Mouse (Mus musculus): ENCODE measurements around the gene Inpp5k. TPM values are rescaled to one million over a fixed set of nuclear protein-coding genes. Genes with fewer than 3 reads are reported as not detected.
"Not testable (repeated sequence)": the region's sequence is repeated elsewhere in the genome, so short reads cannot be mapped to it uniquely, and the experiment has no call there.

The Inpp5k gene
- total RNA-seq, 2 experiments from 2014 or later: 30.7 to 43.0 TPM

DNA sequence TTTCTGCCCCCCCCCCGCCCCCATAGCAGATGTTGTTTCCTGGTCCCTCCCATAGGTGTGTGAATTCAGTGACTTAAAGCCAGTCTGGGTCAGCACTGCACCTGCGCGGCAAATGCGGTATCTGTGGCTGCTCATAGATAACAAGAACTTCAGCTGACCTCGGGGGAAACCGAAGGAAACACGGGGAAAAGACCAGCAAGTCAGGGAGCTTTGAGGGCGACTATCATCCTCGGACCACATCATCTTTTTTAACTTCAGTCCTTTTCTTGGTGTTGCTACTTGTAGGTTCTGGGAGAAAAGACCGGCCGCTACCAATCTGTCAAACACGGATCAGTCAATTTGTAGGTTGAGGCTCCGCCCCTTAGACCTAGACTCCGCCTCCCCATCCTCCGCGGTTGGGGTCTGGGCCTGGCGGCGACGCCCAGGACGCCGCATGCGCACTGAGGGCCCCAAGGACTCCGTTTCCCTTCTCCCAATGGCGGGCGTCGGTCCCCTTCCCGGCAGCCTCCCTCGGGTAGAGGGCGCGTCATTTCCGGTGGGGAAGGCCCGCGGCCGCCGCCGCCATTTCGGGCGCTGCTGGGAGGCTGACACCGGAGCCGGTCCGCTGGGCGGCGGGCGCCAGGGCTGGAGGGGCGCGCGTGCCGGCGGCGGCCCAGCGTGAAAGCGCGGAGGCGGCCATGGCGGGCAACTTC lies 48.1 kb downstream of the Inpp5k start, which contains the start of gene Crk:
Gene Crk (plus strand): TSS at position 513 of the 692 bp plus-strand sequence.
- DNase-seq: peak; percentile 99

DNA sequence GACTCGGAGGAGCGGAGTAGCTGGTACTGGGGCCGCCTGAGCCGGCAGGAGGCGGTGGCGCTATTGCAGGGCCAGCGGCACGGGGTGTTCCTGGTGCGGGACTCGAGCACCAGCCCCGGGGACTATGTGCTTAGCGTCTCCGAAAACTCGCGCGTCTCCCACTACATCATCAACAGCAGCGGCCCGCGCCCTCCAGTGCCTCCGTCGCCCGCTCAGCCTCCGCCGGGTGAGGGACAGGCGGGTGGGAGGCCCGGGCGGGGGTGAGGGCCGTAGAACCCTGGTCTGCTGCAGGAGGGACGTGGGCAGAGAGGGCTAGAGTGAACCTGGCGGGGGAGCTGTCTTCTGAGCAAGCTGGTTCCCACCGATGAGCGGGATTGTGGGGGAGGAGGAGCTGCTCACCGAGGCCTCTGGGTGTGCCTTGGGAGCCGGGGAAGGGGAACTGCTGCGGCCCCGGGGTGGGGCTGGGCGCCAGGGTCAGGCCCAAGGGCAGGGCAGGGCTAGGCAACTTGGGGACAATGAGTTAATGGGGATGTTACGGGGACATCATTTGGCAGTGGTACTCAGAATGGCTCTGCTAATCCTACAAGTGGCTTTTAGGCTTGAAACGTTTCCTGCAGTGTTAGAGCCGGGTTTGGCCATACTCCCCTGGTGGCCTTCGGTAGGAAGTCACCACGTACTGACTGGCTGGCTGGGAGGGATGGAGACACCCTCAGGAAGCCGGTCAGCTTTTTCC lies 48.8 kb downstream of the Inpp5k start:
- peak; percentile 75 for DNase-seq

DNA sequence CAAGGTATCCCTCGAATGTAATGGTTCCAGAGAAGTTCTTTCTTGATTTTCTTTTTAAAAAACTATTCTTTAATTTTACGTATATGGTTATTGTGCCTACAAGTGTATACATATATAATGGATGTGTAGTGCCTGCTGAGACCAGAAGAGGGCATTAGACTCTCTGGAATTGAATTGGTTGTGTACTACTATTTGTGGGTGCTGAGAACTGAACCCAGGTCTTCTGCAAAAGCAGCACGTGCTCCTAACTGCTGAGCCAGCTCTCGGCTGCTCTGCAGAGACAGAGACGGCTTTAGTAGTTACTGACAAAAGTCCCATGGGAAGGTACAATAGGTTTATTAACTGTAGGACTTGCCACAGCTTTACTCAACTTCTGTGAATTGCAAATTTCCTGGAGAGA lies 53.7 kb downstream of the Inpp5k start:
- DNase-seq: no peak

DNA sequence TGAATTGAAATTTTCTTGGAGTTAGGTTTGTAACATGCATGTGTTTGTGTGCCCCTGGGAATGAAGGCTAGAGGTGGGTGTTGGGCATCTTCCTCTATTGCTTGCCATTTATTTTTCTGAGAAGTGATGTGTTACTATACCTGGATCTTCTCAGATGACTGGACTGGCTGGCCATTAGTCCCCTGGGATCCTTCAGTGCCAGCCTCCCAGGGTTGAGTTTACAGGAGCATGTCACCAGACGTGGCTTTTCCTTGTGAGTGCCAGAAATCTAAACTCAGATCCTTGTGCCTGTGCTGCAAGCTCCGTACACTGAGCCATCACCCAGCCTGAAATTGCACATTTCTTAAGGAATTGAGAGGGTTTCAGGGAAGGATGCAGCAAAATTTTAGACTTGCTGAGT lies 54.2 kb downstream of the Inpp5k start:
- no peak for DNase-seq

DNA sequence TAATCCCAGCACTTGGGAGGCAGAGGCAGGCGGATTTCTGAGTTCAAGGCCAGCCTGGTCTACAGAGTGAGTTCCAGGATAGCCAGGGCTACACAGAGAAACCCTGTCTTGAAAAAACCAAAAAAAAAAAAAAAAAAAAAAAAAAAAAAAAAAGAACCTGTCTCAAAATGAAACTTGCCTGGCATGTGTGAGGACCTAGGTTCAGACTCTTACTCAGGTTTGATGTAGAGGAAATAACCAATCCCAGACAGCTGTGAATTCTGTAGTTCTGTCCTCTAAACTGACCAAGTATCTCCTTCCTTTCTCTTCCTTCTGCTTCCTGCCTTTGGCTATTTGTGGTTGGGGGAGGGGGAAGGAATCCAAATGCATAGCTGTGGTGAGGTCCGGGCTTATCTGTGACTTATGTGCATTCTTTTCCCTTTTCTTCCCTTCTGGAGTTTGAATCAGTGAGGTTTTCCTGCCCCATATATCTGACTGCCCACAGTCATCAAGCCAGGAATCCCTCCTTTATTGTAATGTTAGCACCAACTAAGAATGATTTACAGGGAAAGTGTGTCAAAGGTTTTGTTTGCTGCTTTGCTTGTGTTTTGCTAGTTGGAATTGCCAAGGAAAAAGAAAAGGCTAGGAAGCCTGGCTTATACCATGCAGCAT lies 56.7 kb downstream of the Inpp5k start:
- no peak for DNase-seq

DNA sequence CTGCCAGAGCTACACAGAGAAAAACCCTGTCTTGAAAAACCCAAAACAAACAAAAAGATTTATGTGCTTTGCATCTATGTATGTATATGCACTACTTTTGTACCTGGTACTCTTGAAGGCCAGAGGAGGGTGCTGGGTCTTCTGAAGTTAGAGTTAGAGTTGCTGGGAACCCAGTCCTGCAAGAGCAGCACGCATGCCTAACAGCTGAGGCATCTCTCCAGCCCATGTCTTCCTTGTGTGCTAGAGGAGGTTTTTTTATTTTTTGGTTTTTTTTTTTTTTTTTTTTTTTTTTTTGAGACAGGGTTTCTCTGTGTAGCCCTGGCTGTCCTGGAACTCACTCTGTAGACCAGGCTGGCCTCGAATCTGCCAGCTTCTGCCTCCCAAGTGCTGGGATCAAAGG lies 57.3 kb downstream of the Inpp5k start:
- no peak for DNase-seq

DNA sequence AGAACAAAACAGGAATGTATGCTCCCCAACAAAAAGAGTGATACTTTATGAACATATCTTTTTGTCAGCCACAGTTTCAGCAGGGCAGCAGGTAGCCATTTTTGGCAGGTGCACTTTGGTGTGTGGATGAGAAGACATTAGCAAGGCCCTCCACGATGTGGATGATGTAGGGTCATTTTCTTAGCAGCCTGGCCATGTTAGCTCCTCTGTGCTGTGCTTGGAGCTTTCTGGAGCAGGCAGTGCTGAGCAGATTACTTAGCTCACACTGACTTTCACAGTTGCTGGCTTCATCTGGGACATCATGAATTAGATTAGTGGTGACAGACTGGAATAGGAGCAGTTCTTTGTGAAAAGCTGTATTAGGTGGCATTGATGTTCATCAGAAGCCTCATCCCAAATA lies 59.2 kb downstream of the Inpp5k start:
- DNase-seq: no peak

DNA sequence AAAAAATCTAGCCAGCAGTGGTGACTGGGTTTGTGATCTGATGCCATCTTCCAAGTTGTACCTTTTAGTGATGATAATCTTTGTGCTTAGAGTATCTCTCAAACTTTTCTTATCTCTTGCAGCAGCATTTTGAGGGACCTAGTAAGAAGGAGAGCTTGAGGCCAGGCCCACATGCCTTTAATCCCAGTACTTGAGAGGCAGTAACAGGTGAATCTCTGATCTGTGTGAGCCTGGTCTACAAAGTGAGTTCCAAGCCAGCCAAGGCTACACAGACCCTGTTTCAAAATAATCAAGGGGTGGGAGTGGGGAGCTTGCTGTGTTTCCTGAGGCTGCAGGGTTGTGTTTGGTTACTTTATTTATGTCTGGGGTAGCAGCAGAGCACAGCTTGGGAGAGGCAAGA lies 60.3 kb downstream of the Inpp5k start:
- no peak for DNase-seq

DNA sequence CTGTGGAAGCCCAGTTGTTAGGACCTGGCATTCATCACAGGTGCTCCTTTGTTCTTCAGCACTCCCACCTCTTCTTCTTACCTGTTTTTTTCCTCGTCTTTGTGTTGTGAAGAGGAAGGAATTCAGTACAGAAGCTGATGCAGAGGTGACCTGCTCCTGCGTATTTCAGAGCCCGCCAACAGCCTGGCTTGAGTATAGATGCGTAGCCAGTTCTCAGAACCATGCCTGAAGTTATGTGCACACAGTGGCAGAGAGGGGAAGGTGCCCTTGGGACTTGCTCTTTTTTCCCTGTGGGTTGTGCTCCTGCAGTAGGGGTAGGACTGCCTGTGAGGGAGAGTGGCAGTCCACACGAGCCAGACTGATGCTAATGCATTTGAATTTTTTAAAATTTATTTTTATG lies 62.8 kb downstream of the Inpp5k start:
- DNase-seq: no peak

DNA sequence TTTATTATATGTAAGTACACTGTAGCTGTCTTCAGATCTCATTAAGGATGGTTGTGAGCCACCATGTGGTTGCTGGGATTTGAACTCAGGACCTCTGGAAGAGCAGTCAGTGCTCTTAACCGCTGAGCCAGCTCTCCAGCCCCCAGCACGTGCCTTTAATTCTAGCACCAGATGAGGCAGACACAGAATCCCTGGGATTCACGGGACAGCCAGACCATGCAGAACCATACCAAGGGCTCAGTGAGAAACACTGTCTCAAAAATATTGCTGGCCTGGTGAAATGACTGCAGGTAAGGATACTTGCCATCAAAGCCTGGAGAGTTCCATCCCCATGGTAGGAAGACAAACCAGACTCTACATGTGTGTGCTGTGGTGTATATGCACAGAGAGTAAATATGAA lies 66.7 kb downstream of the Inpp5k start:
- DNase-seq: not testable (repeated sequence)

Other genes with a start within 250 kb of the Inpp5k start
- gene Serpinf1, start 208.3 kb upstream of the Inpp5k start, total RNA-seq (2021): 100 to 1,000 TPM; 121 to 219 TPM
- gene Serpinf2, start 191.4 kb upstream of the Inpp5k start, total RNA-seq (2021): 100 to 1,000 TPM; 112 to 253 TPM
- gene Wdr81, start 176.3 kb upstream of the Inpp5k start, total RNA-seq (2021): 10 to 100 TPM; 13.0 to 15.2 TPM
- 10 to 100 TPM; 20.9 to 24.6 TPM for gene Tlcd2, start 169.3 kb upstream of the Inpp5k start, total RNA-seq (2021)
- 100 to 1,000 TPM; 112 to 130 TPM for gene Prpf8, start 144.2 kb upstream of the Inpp5k start, total RNA-seq (2021)
- 10 to 100 TPM; 17.3 to 23.7 TPM for gene Rilp, start 120.9 kb upstream of the Inpp5k start, total RNA-seq (2021)
- 10 to 100 TPM; 13.3 to 20.0 TPM for gene Scarf1, start 117.4 kb upstream of the Inpp5k start, total RNA-seq (2021)
- 10 to 100 TPM; 21.1 to 27.9 TPM for gene Slc43a2, start 99.3 kb upstream of the Inpp5k start, total RNA-seq (2021)
- gene Pitpna, start 42.9 kb upstream of the Inpp5k start, total RNA-seq (2021): 100 to 1,000 TPM; 130 to 139 TPM
- gene Myo1c, start 19.5 kb downstream of the Inpp5k start, total RNA-seq (2021): 100 to 1,000 TPM; 128 to 132 TPM
- 10 to 100 TPM; 93.2 to 96.5 TPM for gene Crk, start 48.3 kb downstream of the Inpp5k start, total RNA-seq (2021)
- 100 to 1,000 TPM; 591 to 594 TPM for gene Ywhae, start 101.9 kb downstream of the Inpp5k start, total RNA-seq (2021)
- gene Doc2b, start 165.1 kb downstream of the Inpp5k start, total RNA-seq (2021): 10 to 100 TPM; 13.6 to 20.3 TPM

Data from adrenal gland, postnatal 10 days (tissue).